Mouse (Mus musculus) thymus, adult 2 months (tissue): ENCODE measurements around the gene Gm28778. TPM values are rescaled to one million over a fixed set of nuclear protein-coding genes. Genes with fewer than 3 reads are reported as not detected.
"Not testable (repeated sequence)": the region's sequence is repeated elsewhere in the genome, so short reads cannot be mapped to it uniquely, and the experiment has no call there.

Source experiments
- DNase-seq: peaks from one replicate; pipeline ENCODE4 v3.0.0; 2021
- H3K27ac ChIP-seq: fragments of 200-500 bp; 2 replicates; pipeline ENCODE4 v1.5.1; 2012; ENCODE audit warnings: low read length, control low read depth; ENCODE audit not compliant: control insufficient read depth, insufficient read depth
- H3K27me3 ChIP-seq: fragments of 200-500 bp; 2 replicates; pipeline ENCODE4 v1.6.1; 2012; ENCODE audit warnings: mild to moderate bottlenecking, low read length, moderate library complexity, mixed read lengths; ENCODE audit not compliant: control insufficient read depth, insufficient read depth
- H3K36me3 ChIP-seq: fragments of 200-500 bp; 2 replicates; pipeline ENCODE4 v1.6.1; 2012; ENCODE audit warnings: mild to moderate bottlenecking, low read length, moderate library complexity; ENCODE audit not compliant: control insufficient read depth, insufficient read depth
- H3K4me1 ChIP-seq: fragments of 200-500 bp; replicated peaks from 2 replicates; pipeline ENCODE4 v1.6.1; 2012; ENCODE audit warnings: low read length; ENCODE audit not compliant: control insufficient read depth, insufficient read depth
- H3K4me3 ChIP-seq: fragments of 200-500 bp; 2 replicates; pipeline ENCODE4 v1.5.1; 2012; ENCODE audit warnings: mild to moderate bottlenecking, low read length, control low read depth, moderate library complexity; ENCODE audit not compliant: control insufficient read depth, insufficient read depth
- CTCF ChIP-seq: fragments of 200-500 bp; IDR thresholded peaks from 2 replicates; pipeline ENCODE4 v1.5.1; 2012; ENCODE audit warnings: mild to moderate bottlenecking, control low read depth, low read length, moderate library complexity, borderline replicate concordance; ENCODE audit not compliant: control insufficient read depth, poor library complexity, insufficient read depth; ENCODE audit errors: extremely low read depth
- POLR2A ChIP-seq: fragments of 200-500 bp; IDR thresholded peaks from 2 replicates; pipeline ENCODE4 v1.6.1; 2012; ENCODE audit warnings: mild to moderate bottlenecking, low read length, control low read depth, moderate library complexity; ENCODE audit not compliant: control insufficient read depth, poor library complexity, insufficient read depth; ENCODE audit errors: extremely low read depth
- WGBS: fragments of 180-500 bp; shearing (Covaris S2); methylation state at CpG from one replicate; pipeline ENCODE4 v1.1.7; 2018; 5-methylcytosine and 5-hydroxymethylcytosine counted together
- polyA plus RNA-seq: library from polyadenylated mRNA; depleted of rRNA; stranded (reverse); fragments of >200 nt; gene quantifications from 2 replicates; pipeline ENCODE4 v1.2.3, GENCODE M21; 2012; rRNA removed

Gm28778 gene
- polyA plus RNA-seq = 32.3 and 35.6 TPM in 2 replicates

GRCm38 (mm10) chr1:53296581-53297383, at the start of gene Gm28778, which contains the start of the genes Pms1 and Ormdl1:
TSS of gene Gm28778 (plus strand) at chr1:53297111.
TSS of gene Pms1 (minus strand) at chr1:53297018.
TSS of gene Ormdl1 (plus strand) at chr1:53297095.
- TF ChIP-seq CTCF (peak; percentile 60; the same call in 1 of the 2 replicates), POLR2A (peak; percentile 84; the same call in 1 of the 2 replicates)
- Histone ChIP-seq H3K4me3 (peak within 1 kb of the TSS; percentile 73), H3K27ac (peak within 1 kb of the TSS; percentile 65), H3K4me1 (no peaks in the 10 kb centered on the region), H3K27me3 (no peaks in the 10 kb centered on the region), H3K36me3 (peaks cover 5% of the 10 kb centered on the region; the same call in 1 of the 2 replicates)
- DNase-seq = peak; percentile 93
- WGBS = under 1% methylated on average over 66 of the region's 66 CpGs

DNA sequence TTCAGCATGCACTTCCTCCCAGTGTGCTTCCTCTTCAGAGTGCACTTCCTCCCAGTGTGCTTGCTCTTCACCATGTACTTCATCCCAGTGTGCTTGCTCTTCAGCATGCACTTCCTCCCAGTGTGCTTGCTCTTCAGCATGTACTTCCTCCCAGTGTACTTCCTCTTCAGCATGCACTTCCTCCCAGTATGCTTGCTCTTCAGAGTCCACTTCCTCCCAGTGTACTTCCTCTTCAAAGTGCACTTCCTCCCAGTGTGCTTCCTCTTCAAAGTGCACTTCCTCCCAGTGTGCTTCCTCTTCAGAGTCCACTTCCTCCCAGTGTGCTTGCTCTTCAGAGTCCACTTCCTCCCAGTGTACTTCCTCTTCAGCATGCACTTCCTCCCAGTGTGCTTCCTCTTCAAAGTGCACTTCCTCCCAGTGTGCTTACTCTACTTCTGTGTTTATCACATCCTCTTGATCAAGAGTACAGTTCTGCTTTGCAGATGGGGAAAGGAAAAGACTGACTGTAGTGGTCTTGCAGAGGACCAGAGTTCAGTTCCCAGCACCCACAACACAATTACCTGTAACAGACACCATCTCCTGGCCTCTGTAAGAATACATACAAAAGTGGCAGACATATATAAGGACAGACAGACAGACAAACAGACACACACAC, 31.8 kb upstream of the Gm28778 start:
- not testable (repeated sequence) for H3K4me3 ChIP-seq, H3K36me3 ChIP-seq, H3K4me1 ChIP-seq, H3K27ac ChIP-seq, H3K27me3 ChIP-seq, DNase-seq

DNA sequence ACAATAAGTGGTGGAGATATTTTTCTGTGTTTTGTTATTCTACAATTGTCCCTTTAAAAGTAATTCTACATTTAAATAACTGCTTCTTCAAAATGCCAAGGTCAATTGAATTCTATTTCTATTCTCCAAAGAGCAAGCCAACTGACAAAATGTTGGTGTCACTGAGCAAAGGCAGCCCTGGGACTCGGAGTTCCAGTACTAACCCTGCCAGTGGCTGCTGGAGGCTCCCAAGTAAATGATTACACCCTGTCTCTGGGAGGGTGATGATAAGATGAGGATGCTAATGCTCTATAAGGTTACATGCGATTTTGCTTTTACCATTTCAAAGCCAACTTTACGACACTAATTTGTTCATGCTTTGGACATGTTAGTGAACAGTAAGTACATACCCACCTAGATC, 27.0 kb upstream of the Gm28778 start:
- Histone ChIP-seq H3K4me3 (no peak overlapping the region), H3K4me1 (no peaks in the 10 kb centered on the region), H3K27me3 (no peaks in the 10 kb centered on the region), H3K36me3 (no peaks in the 10 kb centered on the region), H3K27ac (no peak overlapping the region)
- 100% methylated on average over 3 of the region's 3 CpGs for WGBS
- no peak for DNase-seq
- TF ChIP-seq CTCF (no peak), POLR2A (no peak)

DNA sequence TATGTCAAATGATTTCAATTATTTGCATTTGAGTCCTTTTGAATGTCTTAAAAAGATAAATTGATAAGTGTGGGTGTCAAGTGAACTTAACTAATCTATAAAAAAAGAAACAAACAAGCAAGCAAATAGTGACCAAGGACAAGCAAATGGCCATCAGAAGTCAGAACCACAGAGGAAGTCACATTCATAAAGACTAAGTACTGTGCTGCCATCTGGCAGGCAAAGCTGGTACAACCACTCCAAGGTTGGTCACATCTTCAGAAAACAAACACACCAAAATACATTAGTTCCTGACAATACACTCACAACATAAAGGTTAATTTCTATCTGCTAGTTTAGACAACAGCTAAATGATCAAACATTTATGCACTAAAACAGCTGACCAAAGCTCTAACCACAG, 24.3 kb upstream of the Gm28778 start:
- no peaks in the 10 kb centered on the region for H3K36me3 ChIP-seq
- no peak overlapping the region for H3K4me3 ChIP-seq
- peak; percentile 8 for DNase-seq
- H3K27ac ChIP-seq = no peak overlapping the region
- H3K27me3 ChIP-seq = no peaks in the 10 kb centered on the region
- TF ChIP-seq POLR2A (no peak), CTCF (no peak)
- no peaks in the 10 kb centered on the region for H3K4me1 ChIP-seq

- DNase-seq = no peak
- Histone ChIP-seq H3K27me3 (no peaks in the 10 kb centered on the region), H3K4me3 (no peak overlapping the region), H3K27ac (no peak overlapping the region), H3K4me1 (no peaks in the 10 kb centered on the region), H3K36me3 (no peaks in the 10 kb centered on the region)
- TF ChIP-seq POLR2A (no peak), CTCF (no peak)
- WGBS = 94% methylated on average over 3 of the region's 3 CpGs
Measured at GRCm38 (mm10) chr1:53291197-53291596, 5.7 kb upstream of the Gm28778 start.

DNA sequence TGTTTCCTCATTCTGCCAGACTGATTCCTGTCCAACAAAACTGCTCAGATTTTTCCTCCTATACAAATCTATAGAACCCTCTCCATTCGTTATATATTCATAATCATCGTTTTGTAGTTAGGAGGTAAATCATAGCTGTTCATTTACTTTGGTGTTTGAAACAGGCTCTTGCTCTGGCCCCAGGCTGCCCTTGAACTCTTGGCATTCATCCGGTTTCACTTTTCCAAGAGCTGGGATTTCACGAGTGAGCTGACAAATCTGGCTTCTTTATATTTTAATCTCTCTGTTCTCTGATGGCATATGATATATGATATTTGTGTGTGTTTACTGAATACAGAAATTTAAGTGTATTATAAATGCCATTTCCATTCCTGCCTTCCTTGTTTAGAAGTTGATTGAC, 3.6 kb downstream of the Gm28778 start:
- H3K27ac ChIP-seq = no peak overlapping the region
- H3K27me3 ChIP-seq = no peaks in the 10 kb centered on the region
- 93% methylated on average over 4 of the region's 4 CpGs for WGBS
- H3K4me3 ChIP-seq = no peak overlapping the region
- H3K36me3 ChIP-seq = peaks cover 16% of the 10 kb centered on the region; the same call in 1 of the 2 replicates
- DNase-seq = no peak
- no peaks in the 10 kb centered on the region for H3K4me1 ChIP-seq
- TF ChIP-seq POLR2A = no peak
- TF ChIP-seq CTCF = no peak
